Mouse (Mus musculus): ENCODE data around the gene Hexim2.

Hexim2 gene

GRCm38 (mm10) chr11:103131701-103132575 lies at the start of gene Hexim2:
Gene Hexim2, plus strand, starts transcription at chr11:103132429.
- peak; percentile 38 to 61 for DNase-seq

DNA sequence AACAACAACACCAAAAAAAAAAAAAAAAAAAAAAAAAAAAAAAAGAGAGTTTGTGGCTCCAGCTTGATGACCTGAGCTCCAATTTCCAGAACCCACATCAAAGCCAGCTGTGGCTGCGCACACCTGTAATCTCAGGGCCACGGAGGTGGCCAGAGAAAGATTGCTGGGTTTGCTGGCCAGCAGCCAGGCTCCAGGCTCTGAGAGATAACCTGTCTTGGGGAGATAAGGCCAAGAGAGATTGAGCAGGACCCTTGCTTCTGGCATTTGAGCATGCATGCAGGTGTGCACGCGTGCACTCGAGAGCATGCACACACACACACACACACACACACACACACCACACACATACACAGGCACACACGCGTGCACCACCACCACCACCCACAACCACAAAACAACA lies 38.9 kb upstream of the Hexim2 start:
- no peak for DNase-seq

DNA sequence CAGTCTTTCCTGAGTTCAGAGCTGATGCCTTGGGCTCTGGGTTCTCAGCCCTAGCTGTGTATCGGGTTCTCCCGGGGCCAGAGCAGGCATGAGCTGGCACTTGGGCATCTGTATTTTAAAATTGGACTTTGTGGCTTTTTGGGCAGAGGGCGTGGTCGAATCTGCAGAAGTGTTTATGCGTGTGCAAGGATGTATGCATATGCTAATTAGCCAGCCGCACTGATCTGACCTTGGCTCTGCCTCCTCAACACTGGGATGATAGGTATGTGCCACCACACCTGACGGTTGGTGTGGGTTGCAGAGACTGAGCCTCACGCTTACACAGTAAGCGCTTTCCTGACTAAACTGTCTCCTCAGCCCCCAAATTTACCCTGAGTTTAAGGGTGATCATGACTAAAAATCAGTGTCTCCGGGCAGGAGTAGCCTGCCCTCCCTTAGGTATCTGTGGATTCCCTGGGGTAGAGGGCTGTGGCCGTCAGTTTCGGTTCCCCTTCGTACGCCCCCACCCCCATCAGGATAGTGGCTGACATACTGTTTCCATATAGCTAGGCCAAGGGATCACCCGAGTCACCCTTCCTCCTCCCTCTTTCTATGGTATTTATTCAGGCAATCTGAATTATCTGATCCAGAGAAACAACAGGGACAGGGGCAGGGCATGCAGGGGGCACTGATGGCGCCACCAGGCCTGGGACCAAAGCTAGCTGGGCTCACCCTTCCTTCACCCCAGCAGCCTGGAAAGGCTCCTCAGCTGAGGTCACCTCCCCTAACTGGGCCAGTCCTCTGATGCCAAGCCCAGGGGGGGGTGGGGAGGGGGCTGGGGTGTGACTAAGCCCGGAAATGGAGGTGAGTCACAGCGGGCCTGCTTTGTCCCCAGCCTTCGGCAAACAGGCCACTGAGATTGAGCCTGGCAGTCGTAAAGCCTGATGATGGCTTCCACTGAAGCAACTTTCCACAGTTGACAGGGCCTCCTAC lies 38.1 kb upstream of the Hexim2 start:
- no peak for DNase-seq

DNA sequence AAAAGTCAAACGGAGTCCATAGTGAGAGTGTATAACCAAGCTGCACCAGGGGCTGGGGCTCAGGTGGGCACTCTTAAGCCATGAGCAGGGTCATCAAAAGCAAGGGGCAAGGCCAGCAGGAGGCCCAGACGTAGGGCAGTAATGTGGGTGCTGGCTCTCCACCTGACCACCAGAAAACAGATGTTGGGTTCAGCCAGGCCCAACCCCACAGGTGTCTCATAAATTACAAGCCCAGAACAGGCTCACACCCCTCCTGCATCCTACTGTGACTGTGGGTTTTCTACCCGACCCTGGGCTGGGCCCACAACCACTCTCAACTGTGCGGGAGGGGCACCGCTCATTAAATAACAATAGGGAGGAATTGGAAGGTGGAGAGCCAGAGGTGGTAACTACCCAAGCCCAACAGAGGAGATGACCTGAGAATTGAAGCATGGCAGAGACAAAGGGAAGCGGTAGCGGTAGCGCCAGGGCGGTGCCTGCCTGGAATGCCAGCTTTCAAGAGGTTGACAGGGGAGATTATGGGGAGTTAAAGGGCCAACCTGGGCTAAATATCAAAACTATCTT lies 37.0 kb upstream of the Hexim2 start:
- no peak for DNase-seq

DNA sequence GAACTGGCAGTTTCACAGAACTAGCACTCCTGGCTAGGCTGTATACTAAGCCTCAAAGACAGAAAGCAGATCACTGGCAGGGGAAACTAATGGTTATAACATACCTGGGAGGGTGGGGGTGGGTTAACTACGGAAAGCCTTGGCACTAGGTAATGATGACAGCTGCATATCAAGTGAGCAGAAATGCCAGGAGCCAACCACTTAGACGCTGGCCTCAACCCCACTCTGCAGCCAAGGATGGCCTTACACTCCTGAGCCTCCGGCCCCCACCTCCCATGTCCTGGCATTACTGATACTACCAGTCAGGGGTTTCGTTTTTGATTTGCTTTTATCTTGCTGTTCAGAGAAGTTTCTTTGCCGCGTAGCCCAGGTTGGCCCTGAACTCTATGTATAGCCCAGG lies 36.4 kb upstream of the Hexim2 start:
- DNase-seq: no peak

DNA sequence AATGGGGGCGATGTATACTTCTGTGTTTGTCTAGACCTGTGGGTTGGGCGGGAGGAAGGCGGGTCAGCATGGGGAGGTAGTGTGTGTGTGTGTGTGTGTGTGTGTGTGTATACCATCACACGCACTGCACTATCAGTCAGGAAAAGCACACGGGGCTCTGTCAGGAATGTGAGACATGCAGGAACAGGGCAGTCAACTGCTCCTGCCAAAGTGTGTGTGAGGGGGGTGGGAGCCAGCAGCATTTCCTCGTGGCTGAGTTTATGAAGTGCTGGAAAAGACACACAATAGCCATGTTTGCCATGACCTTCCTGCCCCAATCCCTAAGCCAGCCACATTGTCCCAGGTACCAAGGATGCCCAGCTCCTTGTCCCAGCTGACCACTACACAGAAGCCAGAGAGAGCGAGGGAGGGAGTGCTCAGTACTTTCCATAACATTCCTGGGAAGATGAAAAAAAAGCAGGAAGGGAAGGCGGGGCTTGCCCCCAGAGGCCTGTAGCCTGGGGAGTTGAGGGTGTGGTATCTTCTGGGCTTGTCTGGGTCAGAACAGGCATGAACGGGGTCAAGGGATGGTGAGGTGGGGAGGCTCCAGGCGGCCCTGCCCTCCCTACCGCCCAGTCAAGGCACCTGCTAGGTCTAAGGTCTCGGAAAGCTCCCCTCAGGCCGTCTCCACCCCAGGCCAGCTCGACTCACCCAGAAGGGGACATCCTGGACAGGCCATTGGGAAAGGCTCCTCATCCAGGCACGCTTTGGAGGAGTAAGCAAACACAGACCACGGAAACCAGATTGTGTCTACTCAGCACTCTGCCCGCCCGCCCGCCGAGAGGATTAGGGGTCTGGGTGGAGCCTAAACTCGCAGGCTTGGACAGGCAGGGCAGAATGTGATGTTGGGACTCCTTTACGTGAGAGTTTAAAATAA lies 35.0 kb upstream of the Hexim2 start:
- no peak for DNase-seq

GRCm38 (mm10) chr11:103098531-103099190 lies 33.6 kb upstream of the Hexim2 start:
- DNase-seq: no peak

DNA sequence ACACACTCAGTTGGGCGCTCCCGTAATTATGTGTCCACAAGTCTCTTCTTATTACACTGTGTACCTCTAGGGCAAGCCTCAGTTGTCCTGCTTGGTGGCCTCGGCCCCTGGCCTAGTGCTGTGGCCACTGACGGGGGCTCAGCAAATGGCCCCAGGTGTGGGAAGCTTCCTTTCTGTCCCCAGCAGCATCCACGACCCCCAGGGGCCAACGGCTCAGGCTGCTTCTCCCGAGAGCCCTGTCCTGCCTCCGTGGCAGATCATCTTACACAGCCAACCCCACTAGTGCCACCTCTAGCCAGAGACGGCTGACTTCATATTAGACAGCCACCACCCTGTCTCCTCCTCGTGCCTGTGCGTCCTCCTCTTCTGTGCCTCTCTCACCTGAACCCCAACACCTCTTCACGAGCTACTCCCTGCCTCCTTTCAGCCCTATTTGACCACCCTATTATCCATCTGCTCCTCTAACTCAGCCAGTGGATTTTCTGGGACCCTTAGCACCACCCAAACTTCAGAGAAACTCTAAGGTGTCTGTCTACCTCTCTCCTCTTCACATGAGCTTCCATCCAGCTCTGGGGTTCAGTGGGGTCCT lies 32.8 kb upstream of the Hexim2 start:
- no peak for DNase-seq

- no peak for DNase-seq
These were observed 31.9 kb upstream of the Hexim2 start for GRCm38 (mm10) chr11:103100361-103100760.

- DNase-seq: peak; percentile 49 to 54
These were observed 30.8 kb upstream of the Hexim2 start, which contains the start of the genes Plcd3 and Acbd4 for GRCm38 (mm10) chr11:103101481-103101865. Gene Plcd3, minus strand, starts transcription at chr11:103101658. Gene Acbd4, plus strand, starts transcription at chr11:103101682.

DNA sequence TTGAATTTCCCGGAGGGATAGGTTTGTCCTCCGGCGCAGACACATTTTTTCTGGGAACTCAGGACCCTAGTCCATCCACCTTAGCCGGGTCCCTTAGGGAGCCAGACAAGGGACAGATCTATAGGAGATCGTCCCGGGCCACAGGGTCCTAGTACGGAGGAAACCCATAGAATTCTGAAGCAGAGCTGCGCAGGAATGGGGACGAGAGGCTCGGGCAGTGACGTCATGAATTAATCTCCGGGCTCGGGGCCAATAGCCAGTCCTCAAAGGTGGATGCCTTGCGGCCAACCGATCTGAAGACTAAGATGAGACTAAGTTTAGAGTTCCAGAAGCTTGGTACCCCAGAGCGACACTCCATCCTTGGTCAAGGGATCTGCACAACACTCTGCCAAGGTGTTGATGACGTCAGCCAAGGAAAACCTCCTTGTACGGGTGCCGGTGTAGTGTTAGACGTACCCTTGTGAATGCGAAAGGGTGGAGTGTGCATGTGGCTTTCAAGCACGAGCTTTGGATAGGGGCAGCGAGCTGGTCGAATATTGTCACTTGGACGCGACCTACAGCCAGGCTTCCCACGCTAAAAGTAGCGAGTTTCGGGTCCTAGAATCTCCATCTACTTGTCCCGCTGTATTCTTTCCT lies 30.2 kb upstream of the Hexim2 start:
- no peak for DNase-seq

GRCm38 (mm10) chr11:103102725-103103349 lies 29.4 kb upstream of the Hexim2 start:
- peak; percentile 87 to 90 for DNase-seq

GRCm38 (mm10) chr11:103103621-103104020 lies 28.6 kb upstream of the Hexim2 start:
- no peak for DNase-seq

DNA sequence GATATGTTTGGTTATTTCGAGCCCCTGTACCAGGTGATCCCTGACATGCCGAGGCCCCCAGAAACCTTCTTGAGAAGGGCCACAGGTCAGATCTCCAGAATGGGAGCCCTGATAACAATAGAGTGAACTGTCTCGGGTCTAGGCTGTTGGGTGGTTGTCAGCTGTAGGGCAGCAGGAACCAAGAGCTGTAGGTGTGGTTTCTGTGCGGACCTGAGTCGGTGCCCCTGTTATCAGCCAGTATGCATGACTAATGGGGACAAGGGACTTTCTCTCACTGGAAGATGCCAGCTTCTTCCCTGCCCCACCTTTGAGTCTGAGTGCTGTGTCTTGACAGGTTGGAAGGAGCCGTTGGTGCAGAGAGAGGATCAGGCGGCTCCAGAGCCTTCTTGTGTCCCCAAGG lies 27.8 kb upstream of the Hexim2 start:
- DNase-seq: no peak

GRCm38 (mm10) chr11:103105180-103105725 lies 27.0 kb upstream of the Hexim2 start:
- DNase-seq: no peak

DNA sequence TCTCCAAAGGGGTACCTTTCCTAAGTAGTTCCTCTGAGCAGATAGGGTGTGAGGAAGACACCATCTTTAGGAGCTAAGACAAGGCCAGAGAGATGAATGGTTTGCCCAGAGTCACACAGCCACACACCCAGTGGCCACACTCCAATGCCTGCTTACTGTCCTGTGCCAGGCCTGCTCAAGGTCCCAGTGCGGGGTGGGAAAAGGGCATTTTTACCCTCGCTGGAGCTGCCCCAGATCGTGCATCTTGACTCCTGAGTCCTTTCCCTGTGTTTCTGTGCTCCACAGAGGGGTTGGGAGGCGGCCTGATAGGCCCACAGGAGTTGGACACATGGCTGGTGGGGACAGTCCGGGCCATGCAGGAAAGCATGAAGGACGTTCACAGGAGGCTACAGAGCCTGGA lies 26.4 kb upstream of the Hexim2 start:
- no peak for DNase-seq

- no peak for DNase-seq
These were observed 25.8 kb upstream of the Hexim2 start for GRCm38 (mm10) chr11:103106386-103106785.

DNA sequence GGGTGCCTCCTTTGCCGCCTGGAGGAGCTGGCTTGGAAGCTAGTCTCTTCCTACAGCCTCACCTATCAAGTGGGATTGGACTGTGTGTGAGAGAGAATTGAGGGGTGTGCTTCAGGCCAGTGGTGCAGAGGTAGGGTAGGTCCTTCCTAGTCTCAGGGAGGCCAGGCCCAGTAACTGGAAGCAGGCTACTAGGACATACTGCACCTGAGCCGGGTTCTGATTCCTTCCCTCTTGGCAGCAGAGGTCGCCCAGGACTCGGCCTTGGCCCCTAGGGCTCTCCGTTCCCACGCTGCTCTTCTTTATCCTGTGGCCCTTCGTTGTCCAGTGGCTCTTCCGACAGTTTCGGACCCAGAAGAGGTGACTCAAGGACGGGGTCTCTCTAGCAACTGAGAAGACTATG lies 20.9 kb upstream of the Hexim2 start:
- no peak for DNase-seq

- DNase-seq: no peak
These were observed 20.2 kb upstream of the Hexim2 start for GRCm38 (mm10) chr11:103111881-103112551.

Data from thymus, adult 18-20 months (tissue).